Mouse (Mus musculus): ENCODE data around the gene Cfap299. TPM values are rescaled to one million over a fixed set of nuclear protein-coding genes. Genes with fewer than 3 reads are reported as not detected.

Cfap299 gene
- polyA plus RNA-seq, 1 experiment from 2014 or later: 0.51 TPM

DNA sequence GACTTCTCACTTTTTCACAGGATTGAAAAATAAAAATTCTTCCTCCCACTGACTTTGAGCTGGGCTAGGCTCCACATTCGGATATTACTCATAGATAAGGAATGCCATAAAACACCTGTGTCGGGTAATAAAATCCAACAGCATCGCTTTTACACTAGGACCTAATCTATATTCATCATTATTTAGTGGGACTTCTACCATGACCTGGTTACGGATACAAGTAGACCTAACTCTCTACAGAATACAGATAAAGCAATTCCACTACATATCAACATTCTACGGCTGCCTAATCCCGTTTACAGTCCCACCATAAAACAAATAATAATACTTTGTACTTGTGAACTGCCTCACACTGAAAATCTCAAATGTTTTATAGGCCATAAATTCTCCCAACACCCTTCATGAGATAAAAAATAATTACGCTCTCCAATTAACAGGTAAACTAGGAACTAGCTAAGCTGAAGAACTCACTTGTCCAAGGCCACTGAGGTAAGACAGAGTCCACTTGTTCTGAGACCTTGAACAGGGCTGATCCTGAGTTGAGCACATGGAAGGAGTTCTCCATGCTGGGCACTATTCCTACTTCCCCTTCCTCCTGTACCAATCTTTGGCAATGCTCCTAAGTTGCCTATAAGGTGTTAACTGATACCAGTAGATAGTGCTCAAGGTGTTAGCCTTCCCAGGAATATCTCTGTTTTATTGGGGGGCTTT is 513.7 kb downstream of the Cfap299 start:
- Histone ChIP-seq H3K4me1 (replicated peaks) (no peaks in the 10 kb centered on the region), H3K36me3 (no peaks in the 10 kb centered on the region), H3K27ac (no peak overlapping the region), H3K9ac (replicated peaks) (no peak overlapping the region), H3K4me2 (no peak overlapping the region), H3K27me3 (peaks cover 4% of the 10 kb centered on the region; the same call in 1 of the 2 replicates), H3K4me3 (replicated peaks) (no peak overlapping the region), H3K9me3 (no peaks in the 10 kb centered on the region)
- no peak for ATAC-seq (ENCODE audit: insufficient number of reproducible peaks, insufficient read depth, low FRiP score, low TSS enrichment, low read depth)
- 68% methylated on average over 7 of the region's 7 CpGs for WGBS

DNA sequence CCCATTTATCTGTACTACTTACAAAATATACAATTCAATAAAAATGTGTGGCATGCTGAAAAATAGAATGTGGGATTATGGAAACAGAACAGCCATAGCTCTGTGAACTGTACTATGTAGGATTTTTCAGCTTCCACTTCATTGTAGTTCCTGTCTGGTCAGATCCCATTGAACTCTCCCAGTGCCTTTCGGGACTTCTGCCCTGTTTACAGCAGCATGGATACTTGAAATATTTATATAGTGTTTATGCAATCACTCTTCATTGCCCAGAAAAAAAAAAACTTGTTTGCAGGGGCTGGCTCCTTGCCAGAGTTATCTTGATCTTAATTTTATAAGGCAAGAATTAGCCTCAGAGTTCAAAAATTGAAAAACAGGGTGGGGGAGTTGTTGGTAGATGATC is 515.6 kb downstream of the Cfap299 start:
- no peak overlapping the region for H3K27ac ChIP-seq
- ATAC-seq (ENCODE audit: insufficient number of reproducible peaks, insufficient read depth, low FRiP score, low TSS enrichment, low read depth): no peak
- WGBS: 87% methylated on average over 1 of the region's 1 CpGs
- H3K9ac ChIP-seq (replicated peaks): no peak overlapping the region
- no peak overlapping the region for H3K4me2 ChIP-seq
- no peak overlapping the region for H3K4me3 ChIP-seq (replicated peaks)
- H3K4me1 ChIP-seq (replicated peaks): no peaks in the 10 kb centered on the region
- no peaks in the 10 kb centered on the region for H3K9me3 ChIP-seq
- H3K36me3 ChIP-seq: no peaks in the 10 kb centered on the region
- H3K27me3 ChIP-seq: peaks cover 4% of the 10 kb centered on the region; the same call in 1 of the 2 replicates

MicroRNA genes within 50 kb of the gene (microRNA counts, 519-probe panel; counts per million panel counts)
- not detected for microRNA mmu-miR-703

Small RNA genes within 50 kb of the gene (microRNA-seq; reads per million reads assigned to microRNA genes)
- not detected for gene Mir703

Other genes with a start within 250 kb of the Cfap299 start
- 0.18 TPM in 2 replicates for gene Prdm8, start 162.1 kb upstream of the Cfap299 start, polyA plus RNA-seq (2016; fragmentation: Nextera tagmentation; extraction: Ambion mirVana)
- gene Fgf5, start 75.1 kb upstream of the Cfap299 start, polyA plus RNA-seq (2016; fragmentation: Nextera tagmentation; extraction: Ambion mirVana): 1.0 and 2.2 TPM in 2 replicates
- not detected in 2 replicates for gene Gm11111, start 223.4 kb downstream of the Cfap299 start, polyA plus RNA-seq (2016; fragmentation: Nextera tagmentation; extraction: Ambion mirVana)